Mouse (Mus musculus) skeletal muscle tissue, postnatal 0 days (tissue): ENCODE results near the gene Epx. TPM values are rescaled to one million over a fixed set of nuclear protein-coding genes. Genes with fewer than 3 reads are reported as not detected.

Source experiments
- polyA plus RNA-seq: library from polyadenylated mRNA; unstranded; fragments of >200 nt; fragmentation: Nextera tagmentation; extraction: Ambion mirVana; gene quantifications from 2 replicates; pipeline ENCODE4 v1.2.1, GENCODE M21; 2015

The Epx gene
- 0.33 and 0.65 TPM in 2 replicates for polyA plus RNA-seq

GRCm38 (mm10) chr11:87875436-87875835 lies at the start of gene Epx:
Epx (minus strand) TSS chr11:87875536.

DNA sequence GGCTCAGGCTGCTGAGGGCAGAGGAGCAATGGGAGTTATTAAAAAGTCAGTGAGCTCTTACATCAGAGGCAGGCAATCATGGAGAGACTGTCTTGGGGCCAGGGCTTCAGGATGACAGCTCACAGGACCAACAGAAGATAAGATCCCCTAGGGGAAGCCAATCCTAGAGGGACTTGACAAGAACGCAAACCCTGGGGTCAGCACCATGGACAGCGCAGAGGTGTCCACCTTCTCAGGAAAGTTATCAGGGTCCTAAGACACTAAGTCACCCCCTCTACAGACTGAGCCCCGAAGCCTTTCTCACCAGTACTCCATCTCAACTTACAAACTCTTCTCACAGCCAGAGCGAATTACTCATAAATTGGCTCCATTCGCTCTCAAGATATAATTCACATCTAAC lies 45.6 kb upstream of the Epx start, which contains the start of gene Olfr464:
Gene Olfr464 (minus strand): TSS at position 2 of the 400 bp plus-strand sequence.

DNA sequence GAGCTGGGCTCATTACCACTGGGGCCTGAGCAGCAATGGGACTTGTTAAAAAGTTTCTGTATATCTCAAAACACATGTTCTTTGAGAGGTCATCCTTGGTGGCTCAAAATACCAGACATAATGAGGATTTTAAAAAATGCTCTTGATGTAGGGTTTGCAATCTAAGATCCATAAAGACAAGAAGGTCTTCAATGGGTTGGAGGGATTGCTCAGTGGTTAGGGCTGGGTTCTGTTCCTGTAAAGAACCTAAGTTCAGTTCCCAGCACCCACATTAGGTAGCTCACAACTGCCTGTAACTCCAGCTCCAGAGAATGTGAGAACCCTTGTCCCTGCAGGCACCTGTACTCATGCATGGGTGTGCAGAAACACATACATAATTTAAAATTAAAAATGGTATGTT lies 22.0 kb upstream of the Epx start, which contains the start of gene Olfr463:
Gene Olfr463 (minus strand): TSS at position 101 of the 400 bp plus-strand sequence.

DNA sequence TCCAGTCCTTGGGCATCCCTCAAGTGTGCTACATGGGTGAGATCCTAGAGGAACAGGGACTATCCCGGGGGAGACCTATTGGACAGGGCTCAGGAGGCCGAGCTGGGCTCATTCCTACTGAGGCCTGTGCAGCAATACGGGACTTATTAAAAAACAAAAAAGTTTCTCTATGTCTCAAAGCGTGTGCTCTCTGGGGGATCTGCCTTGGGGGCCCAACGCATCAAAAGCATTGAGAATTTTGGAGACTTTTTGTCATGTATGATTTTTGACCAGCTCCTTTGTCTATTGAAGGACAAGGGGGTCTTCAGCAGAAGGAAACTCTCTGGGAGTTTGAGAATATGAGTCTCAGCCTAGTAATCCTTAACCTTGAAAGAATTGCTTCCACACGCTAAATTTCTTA lies 16.8 kb upstream of the Epx start, which contains the start of gene Olfr462:
Gene Olfr462 (minus strand): TSS at position 101 of the 400 bp plus-strand sequence.

DNA sequence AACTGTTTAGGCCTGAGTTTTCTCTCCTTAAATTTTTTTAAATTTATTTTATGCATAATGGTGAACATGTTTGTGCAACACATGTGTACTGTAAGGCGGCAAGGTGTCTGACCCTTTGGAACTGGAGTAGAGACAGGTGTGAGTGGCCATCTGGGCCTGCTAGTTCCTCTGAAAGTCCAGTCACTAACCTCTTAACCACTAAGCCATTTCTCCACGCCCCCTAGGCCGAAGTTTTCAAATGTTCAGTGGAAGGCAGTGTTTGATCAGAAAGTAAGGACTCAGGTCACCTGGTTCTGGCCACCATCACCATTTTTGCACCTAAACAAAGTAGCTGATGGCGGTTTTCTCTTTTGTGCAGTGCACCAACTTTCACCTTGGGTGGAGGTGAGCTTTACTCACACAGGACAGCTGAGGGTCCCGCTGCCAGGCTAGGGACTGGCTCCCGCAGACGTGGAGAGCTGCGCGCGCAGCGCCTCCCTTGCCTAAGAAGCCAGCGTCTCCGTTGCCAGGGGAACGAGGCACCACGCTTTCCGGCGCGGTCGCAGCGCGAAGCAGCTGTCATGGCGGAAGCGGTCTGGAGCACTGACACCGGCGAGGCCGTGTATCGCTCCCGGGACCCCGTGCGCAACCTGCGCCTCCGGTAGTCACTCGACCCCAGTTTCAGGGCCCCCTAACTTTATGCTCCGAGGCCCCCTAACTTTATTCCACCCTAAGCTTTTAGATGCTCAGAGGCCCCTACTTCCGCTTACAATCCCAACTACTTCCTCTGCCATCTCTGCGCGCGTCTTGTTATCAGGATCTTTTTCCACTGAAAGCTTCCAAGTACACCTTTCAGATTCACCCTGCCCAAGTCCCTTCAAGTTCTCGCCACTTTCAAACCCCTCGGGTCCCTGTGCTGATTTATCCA lies 22.4 kb downstream of the Epx start, which contains the start of gene Mks1:
Gene Mks1 (plus strand): TSS at position 526 of the 907 bp plus-strand sequence.

GRCm38 (mm10) chr11:87828239-87828900 lies 47.0 kb downstream of the Epx start, which contains the start of gene Lpo:
Lpo (minus strand) TSS chr11:87828289.

Other genes starting within 250 kb of the Epx start
- 0.22 and 0.78 TPM in 2 replicates for gene Rnf43, start 212.8 kb downstream of the Epx start, polyA plus RNA-seq
- 95.1 and 107 TPM in 2 replicates for gene Supt4a, start 138.0 kb downstream of the Epx start, polyA plus RNA-seq
- 0.19 TPM in 2 replicates for gene Tspoap1, start 115.0 kb downstream of the Epx start, polyA plus RNA-seq
- gene Mpo, start 82.0 kb downstream of the Epx start, polyA plus RNA-seq, result 0.12 and 0.21 TPM in 2 replicates
- 0.05 TPM in 1 of 2 replicates, not detected in the other for gene Lpo, start 47.2 kb downstream of the Epx start, polyA plus RNA-seq
- gene Mks1, start 22.3 kb downstream of the Epx start, polyA plus RNA-seq, result 4.5 and 4.7 TPM in 2 replicates
- gene Olfr462, start 16.7 kb upstream of the Epx start, polyA plus RNA-seq, result not detected in 2 replicates
- not detected in 2 replicates for gene Olfr463, start 21.9 kb upstream of the Epx start, polyA plus RNA-seq
- not detected in 2 replicates for gene Olfr464, start 45.4 kb upstream of the Epx start, polyA plus RNA-seq
- gene Dynll2, start 112.0 kb upstream of the Epx start, polyA plus RNA-seq, result 16.7 and 21.4 TPM in 2 replicates
- gene Srsf1, start 171.8 kb upstream of the Epx start, polyA plus RNA-seq, result 76.3 and 87.9 TPM in 2 replicates
- gene Vezf1, start 192.7 kb upstream of the Epx start, polyA plus RNA-seq, result 18.0 and 18.6 TPM in 2 replicates
- gene Cuedc1, start 222.5 kb upstream of the Epx start, polyA plus RNA-seq, result 20.6 and 21.2 TPM in 2 replicates